Mouse (Mus musculus): ENCODE measurements at regions not wholly inside any gene's neighbourhood (a gene's known extent, or its start where the extent isn't known, plus 50 kb on each side); places are given as distances from the start of the nearest gene placed in this dataset.

- no peak for TF ChIP-seq POLR2A (IDR thresholded peaks at IDR 0.05; ENCODE audit: control insufficient read depth, low read depth, low read length)
- Histone ChIP-seq H3K4me3 (ENCODE audit: control insufficient read depth, low read depth, low read length) (no peak overlapping the region), H3K27ac (ENCODE audit: control insufficient read depth, insufficient read depth, low read depth, low read length) (no peak overlapping the region), H3K4me1 (ENCODE audit: control insufficient read depth, insufficient read depth, low read length) (peaks cover 2% of the 10 kb centered on the region; the same call in 1 of the 2 replicates), H3K36me3 (ENCODE audit: control insufficient read depth, insufficient read depth, low read length) (no peaks in the 10 kb centered on the region), H3K27me3 (ENCODE audit: control insufficient read depth, insufficient read depth, low read length) (no peaks in the 10 kb centered on the region)
Observed at GRCm38 (mm10) chr10:125795323-125795722, 170.6 kb upstream of the Lrig3 start.

- no peak overlapping the region for H3K27ac ChIP-seq (ENCODE audit: control insufficient read depth, insufficient read depth, low read depth, low read length)
Observed at GRCm38 (mm10) chr10:125798678-125799077, 167.3 kb upstream of the Lrig3 start.

GRCm38 (mm10) chr10:125800572-125801114, 165.3 kb upstream of the Lrig3 start:
- Histone ChIP-seq H3K4me1 (ENCODE audit: control insufficient read depth, insufficient read depth, low read length) (peaks cover 2% of the 10 kb centered on the region; the same call in 1 of the 2 replicates), H3K27ac (ENCODE audit: control insufficient read depth, insufficient read depth, low read depth, low read length) (no peak overlapping the region), H3K36me3 (ENCODE audit: control insufficient read depth, insufficient read depth, low read length) (no peaks in the 10 kb centered on the region), H3K4me3 (ENCODE audit: control insufficient read depth, low read depth, low read length) (no peak overlapping the region), H3K27me3 (ENCODE audit: control insufficient read depth, insufficient read depth, low read length) (no peaks in the 10 kb centered on the region)
- TF ChIP-seq POLR2A (IDR thresholded peaks at IDR 0.05; ENCODE audit: control insufficient read depth, low read depth, low read length) (no peak), CTCF (IDR thresholded peaks at IDR 0.05; ENCODE audit: control insufficient read depth, insufficient read depth, insufficient replicate concordance, low read depth, low read length) (no peak)

More at GRCm38 (mm10) chr10:125798678-125799077, 167.3 kb upstream of the Lrig3 start:
- Histone ChIP-seq H3K36me3 (ENCODE audit: control insufficient read depth, insufficient read depth, low read length) (no peaks in the 10 kb centered on the region), H3K27me3 (ENCODE audit: control insufficient read depth, insufficient read depth, low read length) (no peaks in the 10 kb centered on the region), H3K4me3 (ENCODE audit: control insufficient read depth, low read depth, low read length) (no peak overlapping the region), H3K4me1 (ENCODE audit: control insufficient read depth, insufficient read depth, low read length) (peaks cover 2% of the 10 kb centered on the region; the same call in 1 of the 2 replicates)
- TF ChIP-seq POLR2A (IDR thresholded peaks at IDR 0.05; ENCODE audit: control insufficient read depth, low read depth, low read length) (no peak), CTCF (IDR thresholded peaks at IDR 0.05; ENCODE audit: control insufficient read depth, insufficient read depth, insufficient replicate concordance, low read depth, low read length) (no peak)

GRCm38 (mm10) chr10:125801450-125801849, 164.5 kb upstream of the Lrig3 start:
- Histone ChIP-seq H3K36me3 (ENCODE audit: control insufficient read depth, insufficient read depth, low read length) (no peaks in the 10 kb centered on the region), H3K4me3 (ENCODE audit: control insufficient read depth, low read depth, low read length) (no peak overlapping the region), H3K27me3 (ENCODE audit: control insufficient read depth, insufficient read depth, low read length) (no peaks in the 10 kb centered on the region), H3K4me1 (ENCODE audit: control insufficient read depth, insufficient read depth, low read length) (peaks cover 2% of the 10 kb centered on the region; the same call in 1 of the 2 replicates), H3K27ac (ENCODE audit: control insufficient read depth, insufficient read depth, low read depth, low read length) (no peak overlapping the region)
- no peak for TF ChIP-seq CTCF (IDR thresholded peaks at IDR 0.05; ENCODE audit: control insufficient read depth, insufficient read depth, insufficient replicate concordance, low read depth, low read length)
- no peak for TF ChIP-seq POLR2A (IDR thresholded peaks at IDR 0.05; ENCODE audit: control insufficient read depth, low read depth, low read length)

GRCm38 (mm10) chr10:125802923-125803583, 162.9 kb upstream of the Lrig3 start:
- no peaks in the 10 kb centered on the region for H3K27me3 ChIP-seq (ENCODE audit: control insufficient read depth, insufficient read depth, low read length)
- no peak for TF ChIP-seq CTCF (IDR thresholded peaks at IDR 0.05; ENCODE audit: control insufficient read depth, insufficient read depth, insufficient replicate concordance, low read depth, low read length)
- no peak for TF ChIP-seq POLR2A (IDR thresholded peaks at IDR 0.05; ENCODE audit: control insufficient read depth, low read depth, low read length)
- peaks cover 2% of the 10 kb centered on the region; the same call in 1 of the 2 replicates for H3K4me1 ChIP-seq (ENCODE audit: control insufficient read depth, insufficient read depth, low read length)
- H3K36me3 ChIP-seq (ENCODE audit: control insufficient read depth, insufficient read depth, low read length), result no peaks in the 10 kb centered on the region
- no peak overlapping the region for H3K4me3 ChIP-seq (ENCODE audit: control insufficient read depth, low read depth, low read length)
- H3K27ac ChIP-seq (ENCODE audit: control insufficient read depth, insufficient read depth, low read depth, low read length), result no peak overlapping the region

GRCm38 (mm10) chr10:125809763-125810361, 156.1 kb upstream of the Lrig3 start:
- Histone ChIP-seq H3K27ac (ENCODE audit: control insufficient read depth, insufficient read depth, low read depth, low read length) (no peak overlapping the region), H3K27me3 (ENCODE audit: control insufficient read depth, insufficient read depth, low read length) (no peaks in the 10 kb centered on the region), H3K36me3 (ENCODE audit: control insufficient read depth, insufficient read depth, low read length) (no peaks in the 10 kb centered on the region), H3K4me1 (ENCODE audit: control insufficient read depth, insufficient read depth, low read length) (no peaks in the 10 kb centered on the region), H3K4me3 (ENCODE audit: control insufficient read depth, low read depth, low read length) (no peak overlapping the region)
- TF ChIP-seq CTCF (IDR thresholded peaks at IDR 0.05; ENCODE audit: control insufficient read depth, insufficient read depth, insufficient replicate concordance, low read depth, low read length), result no peak
- TF ChIP-seq POLR2A (IDR thresholded peaks at IDR 0.05; ENCODE audit: control insufficient read depth, low read depth, low read length), result no peak

GRCm38 (mm10) chr10:125810590-125810989, 155.4 kb upstream of the Lrig3 start:
- TF ChIP-seq POLR2A (IDR thresholded peaks at IDR 0.05; ENCODE audit: control insufficient read depth, low read depth, low read length) (no peak), CTCF (IDR thresholded peaks at IDR 0.05; ENCODE audit: control insufficient read depth, insufficient read depth, insufficient replicate concordance, low read depth, low read length) (no peak)
- Histone ChIP-seq H3K4me1 (ENCODE audit: control insufficient read depth, insufficient read depth, low read length) (no peaks in the 10 kb centered on the region), H3K4me3 (ENCODE audit: control insufficient read depth, low read depth, low read length) (no peak overlapping the region), H3K27ac (ENCODE audit: control insufficient read depth, insufficient read depth, low read depth, low read length) (no peak overlapping the region), H3K27me3 (ENCODE audit: control insufficient read depth, insufficient read depth, low read length) (no peaks in the 10 kb centered on the region), H3K36me3 (ENCODE audit: control insufficient read depth, insufficient read depth, low read length) (no peaks in the 10 kb centered on the region)

All from testis, adult 2 months (tissue).